Mouse (Mus musculus) neural tube, postnatal 0 days (tissue): ENCODE data around the gene Zfp784. TPM values are rescaled to one million over a fixed set of nuclear protein-coding genes. Genes with fewer than 3 reads are reported as not detected.

Source experiments
- polyA plus RNA-seq: library from polyadenylated mRNA; unstranded; fragments of >200 nt; fragmentation: Nextera tagmentation; extraction: Ambion mirVana; gene quantifications from 2 replicates; pipeline ENCODE4 v1.2.1, GENCODE M21; 2015

Zfp784 gene
- polyA plus RNA-seq: 6.1 and 7.8 TPM in 2 replicates

GRCm38 (mm10) chr7:5038109-5038732 is at the start of gene Zfp784:
Gene Zfp784, minus strand, starts transcription at chr7:5038446.

GRCm38 (mm10) chr7:5080010-5080751 is 41.9 kb upstream of the Zfp784 start, which contains the start of gene Epn1:
Gene Epn1, plus strand, starts transcription at chr7:5080235.

GRCm38 (mm10) chr7:5061774-5062359 is 23.6 kb upstream of the Zfp784 start, which contains the start of gene U2af2:
Gene U2af2, plus strand, starts transcription at chr7:5062143.

GRCm38 (mm10) chr7:5051193-5052192 is 13.2 kb upstream of the Zfp784 start, which contains the start of gene Zfp580:
Gene Zfp580, plus strand, starts transcription at chr7:5051538.

GRCm38 (mm10) chr7:5033818-5034217 is 4.4 kb downstream of the Zfp784 start, which contains the start of gene 4632433K11Rik:
Gene 4632433K11Rik, plus strand, starts transcription at chr7:5034118.

GRCm38 (mm10) chr7:5020000-5020681 is 18.1 kb downstream of the Zfp784 start, which contains the start of the genes Zfp865 and Ccdc106:
Gene Zfp865, plus strand, starts transcription at chr7:5020376.
Gene Ccdc106, plus strand, starts transcription at chr7:5020553.

GRCm38 (mm10) chr7:5015118-5016001 is 22.9 kb downstream of the Zfp784 start, which contains the start of gene Gm44973:
Gene Gm44973, plus strand, starts transcription at chr7:5015496.

GRCm38 (mm10) chr7:5014251-5015117 is 23.8 kb downstream of the Zfp784 start, which contains the start of the genes Zfp524 and Fiz1:
Gene Zfp524, plus strand, starts transcription at chr7:5014415.
Gene Fiz1, minus strand, starts transcription at chr7:5014697.

GRCm38 (mm10) chr7:4996003-4996895 is 42.0 kb downstream of the Zfp784 start, which contains the start of gene Zfp579:
Gene Zfp579, minus strand, starts transcription at chr7:4996158.

Other genes starting within 250 kb of the Zfp784 start
- gene Tmem238, start 248.8 kb downstream of the Zfp784 start, polyA plus RNA-seq: 15.1 and 19.9 TPM in 2 replicates
- 306 and 332 TPM in 2 replicates for gene Rpl28, start 245.6 kb downstream of the Zfp784 start, polyA plus RNA-seq
- gene Ube2s, start 225.9 kb downstream of the Zfp784 start, polyA plus RNA-seq: 236 and 237 TPM in 2 replicates
- gene Shisa7, start 193.8 kb downstream of the Zfp784 start, polyA plus RNA-seq: 8.2 and 11.1 TPM in 2 replicates
- 3.1 and 4.0 TPM in 2 replicates for gene Isoc2b, start 168.2 kb downstream of the Zfp784 start, polyA plus RNA-seq
- gene Isoc2a, start 161.3 kb downstream of the Zfp784 start, polyA plus RNA-seq: 0.85 and 0.86 TPM in 2 replicates
- gene Gm36210, start 131.9 kb downstream of the Zfp784 start, polyA plus RNA-seq: 0.42 TPM in 1 of 2 replicates, not detected in the other
- 3.0 and 4.2 TPM in 2 replicates for gene Zfp628, start 123.2 kb downstream of the Zfp784 start, polyA plus RNA-seq
- 35.0 and 39.1 TPM in 2 replicates for gene Nat14, start 116.4 kb downstream of the Zfp784 start, polyA plus RNA-seq
- 0.88 and 1.3 TPM in 2 replicates for gene Ssc5d, start 112.7 kb downstream of the Zfp784 start, polyA plus RNA-seq
- not detected in 2 replicates for gene Sbk2, start 74.0 kb downstream of the Zfp784 start, polyA plus RNA-seq
- 0.12 and 0.25 TPM in 2 replicates for gene Sbk3, start 67.3 kb downstream of the Zfp784 start, polyA plus RNA-seq
- 37.5 and 40.0 TPM in 2 replicates for gene Zfp579, start 42.3 kb downstream of the Zfp784 start, polyA plus RNA-seq
- 5.8 and 6.8 TPM in 2 replicates for gene Zfp524, start 24.0 kb downstream of the Zfp784 start, polyA plus RNA-seq
- 22.9 and 26.6 TPM in 2 replicates for gene Fiz1, start 23.7 kb downstream of the Zfp784 start, polyA plus RNA-seq
- gene Gm44973, start 22.9 kb downstream of the Zfp784 start, polyA plus RNA-seq: 1.3 and 2.1 TPM in 2 replicates
- 5.1 and 5.6 TPM in 2 replicates for gene Zfp865, start 18.1 kb downstream of the Zfp784 start, polyA plus RNA-seq
- 72.3 and 78.9 TPM in 2 replicates for gene Ccdc106, start 17.9 kb downstream of the Zfp784 start, polyA plus RNA-seq
- gene 4632433K11Rik, start 4.3 kb downstream of the Zfp784 start, polyA plus RNA-seq: not detected in 2 replicates
- 128 and 133 TPM in 2 replicates for gene Zfp580, start 13.1 kb upstream of the Zfp784 start, polyA plus RNA-seq
- gene U2af2, start 23.7 kb upstream of the Zfp784 start, polyA plus RNA-seq: 72.7 and 76.9 TPM in 2 replicates
- 93.4 and 120 TPM in 2 replicates for gene Epn1, start 41.8 kb upstream of the Zfp784 start, polyA plus RNA-seq
- gene Rfpl4, start 78.5 kb upstream of the Zfp784 start, polyA plus RNA-seq: not detected in 2 replicates
- 0.81 and 0.85 TPM in 2 replicates for gene Rasl2-9, start 87.5 kb upstream of the Zfp784 start, polyA plus RNA-seq
- gene Vmn1r55, start 111.2 kb upstream of the Zfp784 start, polyA plus RNA-seq: not detected in 2 replicates
- not detected in 2 replicates for gene Vmn1r56, start 158.3 kb upstream of the Zfp784 start, polyA plus RNA-seq
- gene Vmn1r57, start 180.0 kb upstream of the Zfp784 start, polyA plus RNA-seq: not detected in 2 replicates